Mouse (Mus musculus): ENCODE measurements at regions not wholly inside any gene's neighbourhood (a gene's known extent, or its start where the extent isn't known, plus 50 kb on each side); places are given as distances from the start of the nearest gene placed in this dataset.
"Not testable (repeated sequence)": the region's sequence is repeated elsewhere in the genome, so short reads cannot be mapped to it uniquely, and the experiment has no call there.

DNA sequence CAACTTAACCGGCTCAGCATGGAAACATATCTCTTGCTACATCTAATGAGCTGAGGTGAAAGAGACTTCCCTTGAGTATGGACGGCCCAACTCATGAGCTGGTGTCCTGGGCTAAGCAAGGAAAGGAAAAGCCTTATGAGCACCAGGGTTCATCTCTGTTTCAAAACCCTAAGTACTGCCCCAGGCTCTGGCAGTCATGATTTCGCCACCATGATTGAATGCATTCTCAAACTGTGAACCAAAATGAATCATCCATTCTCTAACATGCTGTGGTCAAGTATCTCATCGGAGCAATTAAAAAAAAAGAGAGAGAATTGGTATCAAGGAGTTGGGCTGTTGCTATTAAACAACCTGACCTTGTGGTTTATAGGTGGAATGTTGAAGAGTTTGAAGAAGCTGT, 803.4 kb upstream of the Sox9 start:
- no peak for DNase-seq

- no peak for DNase-seq
Measured at GRCm38 (mm10) chr11:111996395-111996794, 785.6 kb upstream of the Sox9 start.

DNA sequence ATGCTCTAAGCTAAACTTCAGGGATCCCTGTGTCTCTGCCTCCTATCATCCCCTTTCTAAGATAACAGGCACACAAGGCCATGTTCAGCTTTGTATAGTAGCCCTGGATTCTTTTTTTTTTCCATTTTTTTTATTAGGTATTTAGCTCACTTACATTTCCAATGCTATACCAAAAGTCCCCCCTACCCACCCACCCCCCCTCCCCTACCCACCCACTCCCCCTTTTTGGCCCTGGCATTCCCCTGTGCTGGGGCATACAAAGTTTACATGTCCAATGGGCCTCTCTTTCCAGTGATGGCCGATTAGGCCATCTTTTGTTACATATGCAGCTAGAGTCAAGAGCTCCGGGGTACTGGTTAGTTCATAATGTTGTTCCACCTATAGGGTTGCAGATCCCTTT, 771.2 kb upstream of the Sox9 start:
- not testable (repeated sequence) for DNase-seq

- no peak for DNase-seq
Measured at GRCm38 (mm10) chr11:112017906-112018305, 764.1 kb upstream of the Sox9 start.

GRCm38 (mm10) chr11:112028031-112028430, 754.0 kb upstream of the Sox9 start:
- DNase-seq, result no peak

GRCm38 (mm10) chr11:112038741-112039140, 743.3 kb upstream of the Sox9 start:
- no peak for DNase-seq

DNA sequence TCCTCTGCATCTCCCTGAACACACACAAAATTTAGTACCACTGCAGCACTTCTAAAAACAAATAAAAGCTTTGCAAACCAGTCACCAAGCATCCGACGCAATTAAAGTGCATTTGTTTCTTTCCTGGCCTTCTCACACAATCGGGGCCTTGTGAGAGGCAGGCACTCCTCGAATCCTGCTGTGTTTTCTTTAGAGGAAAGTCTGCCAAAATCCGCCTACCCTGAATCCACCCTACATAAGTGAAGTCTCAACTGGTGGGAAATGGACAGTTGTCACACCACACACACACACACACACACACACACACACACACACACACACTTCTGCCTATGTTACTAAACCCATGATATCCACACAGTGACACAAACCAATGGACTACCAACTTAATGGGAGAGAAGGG, 737.6 kb upstream of the Sox9 start:
- DNase-seq, result no peak

GRCm38 (mm10) chr11:112045353-112045752, 736.7 kb upstream of the Sox9 start:
- DNase-seq, result no peak

GRCm38 (mm10) chr11:112050362-112050761, 731.7 kb upstream of the Sox9 start:
- DNase-seq, result no peak

GRCm38 (mm10) chr11:112055591-112055990, 726.4 kb upstream of the Sox9 start:
- DNase-seq, result no peak

DNA sequence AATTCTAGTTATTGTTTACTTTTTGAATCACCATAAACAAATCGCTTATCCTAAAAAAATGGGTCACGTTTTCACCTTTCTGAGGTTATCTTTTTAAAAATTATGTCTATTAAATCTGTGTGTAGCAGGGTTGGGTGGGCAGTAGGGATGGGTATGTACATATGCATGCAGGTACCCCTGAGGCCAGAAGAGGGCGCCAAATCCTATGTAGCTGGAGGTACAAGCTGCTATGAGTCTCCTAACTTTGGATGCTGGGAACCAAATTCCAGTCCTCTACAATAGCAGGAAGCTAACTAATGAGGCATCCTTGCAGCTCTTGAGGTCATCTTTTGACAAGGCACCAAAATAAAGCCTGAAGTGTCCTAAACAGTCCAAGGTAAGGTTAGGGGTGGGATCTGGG, 714.8 kb upstream of the Sox9 start:
- no peak for DNase-seq

- no peak for DNase-seq
Measured at GRCm38 (mm10) chr11:112068821-112069220, 713.2 kb upstream of the Sox9 start.

- no peak for DNase-seq
Measured at GRCm38 (mm10) chr11:112071571-112071970, 710.5 kb upstream of the Sox9 start.

GRCm38 (mm10) chr11:112081386-112081785, 700.6 kb upstream of the Sox9 start:
- DNase-seq, result peak; percentile 42

- no peak for DNase-seq
Measured at GRCm38 (mm10) chr11:112083019-112083418, 699.0 kb upstream of the Sox9 start.

DNA sequence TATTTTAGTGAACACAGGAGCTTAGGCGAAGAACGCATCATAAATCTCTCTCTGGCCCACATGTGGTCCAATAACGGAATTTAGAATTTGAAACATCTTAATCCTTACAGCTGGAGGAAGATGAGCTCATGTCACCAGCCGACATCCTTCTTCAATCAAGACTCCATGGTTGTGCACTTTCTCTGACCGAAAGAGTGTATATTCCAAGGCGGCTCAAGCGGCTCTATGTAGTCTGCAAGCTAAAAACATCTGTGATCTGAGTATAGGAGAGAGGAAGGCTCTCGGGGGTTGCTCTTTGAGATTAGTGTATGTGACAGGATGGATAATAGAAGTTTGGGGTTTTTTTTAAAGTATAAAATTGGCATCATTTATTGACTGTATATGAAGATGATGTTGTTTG, 689.9 kb upstream of the Sox9 start:
- DNase-seq, result no peak

- DNase-seq, result no peak
Measured at GRCm38 (mm10) chr11:112095009-112095408, 687.0 kb upstream of the Sox9 start.

DNA sequence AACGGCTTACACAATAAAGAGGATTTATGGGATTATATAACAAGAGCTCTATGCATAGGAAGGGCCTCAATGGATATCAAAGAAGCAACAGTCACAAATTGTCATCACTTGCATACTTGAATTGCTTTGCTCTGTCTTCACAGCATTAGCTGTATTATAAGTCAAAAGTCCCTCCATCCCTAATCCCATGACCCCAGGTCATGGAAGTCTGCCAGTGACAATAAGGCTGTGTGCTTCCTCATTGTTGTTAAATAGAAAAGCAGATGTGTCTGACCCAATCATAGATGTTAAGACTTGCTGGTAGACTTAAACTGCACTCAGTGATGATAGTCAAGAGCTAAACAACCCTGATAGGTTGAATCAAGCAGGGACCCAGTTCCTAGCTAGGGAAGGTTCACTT, 683.9 kb upstream of the Sox9 start:
- DNase-seq, result no peak

DNA sequence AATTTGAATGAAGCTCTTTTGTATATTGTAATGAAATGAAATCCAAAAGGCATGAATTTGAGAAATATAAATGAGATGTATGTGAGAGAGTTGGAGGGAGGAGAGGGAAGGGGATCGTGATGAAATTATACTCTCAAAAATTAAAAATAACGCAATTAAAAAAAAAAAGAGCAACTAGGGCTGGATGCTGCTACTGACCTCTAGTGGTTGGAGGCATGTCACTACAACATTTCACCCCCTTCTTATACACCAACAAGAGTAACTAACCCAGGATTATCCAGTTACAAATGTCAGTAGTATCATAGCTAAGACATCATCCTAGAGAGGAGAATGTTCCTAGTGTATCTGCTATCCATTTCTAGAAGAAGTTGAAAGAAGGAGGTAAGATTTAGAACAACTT, 678.8 kb upstream of the Sox9 start:
- no peak for DNase-seq

DNA sequence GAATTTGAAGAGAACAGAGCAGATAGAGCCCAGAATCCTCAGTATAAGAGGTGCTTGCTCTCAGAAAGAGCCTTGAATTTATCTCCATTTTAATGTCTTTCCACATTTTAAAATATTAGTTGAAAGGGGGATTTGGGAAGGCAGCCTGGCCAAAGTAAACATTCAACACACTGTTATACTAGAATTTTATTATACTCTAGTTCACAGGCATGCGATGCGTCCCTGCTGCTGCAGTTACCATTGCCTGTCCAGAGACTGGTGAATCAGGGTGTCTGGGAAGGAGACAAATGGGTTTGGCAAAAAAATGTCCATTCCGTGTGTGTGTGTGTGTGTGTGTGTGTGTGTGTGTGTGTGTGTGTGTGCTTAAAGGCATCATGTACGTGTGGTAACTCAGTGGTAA, 675.1 kb upstream of the Sox9 start:
- DNase-seq, result no peak

- DNase-seq, result no peak
Measured at GRCm38 (mm10) chr11:112107314-112107713, 674.7 kb upstream of the Sox9 start.

DNA sequence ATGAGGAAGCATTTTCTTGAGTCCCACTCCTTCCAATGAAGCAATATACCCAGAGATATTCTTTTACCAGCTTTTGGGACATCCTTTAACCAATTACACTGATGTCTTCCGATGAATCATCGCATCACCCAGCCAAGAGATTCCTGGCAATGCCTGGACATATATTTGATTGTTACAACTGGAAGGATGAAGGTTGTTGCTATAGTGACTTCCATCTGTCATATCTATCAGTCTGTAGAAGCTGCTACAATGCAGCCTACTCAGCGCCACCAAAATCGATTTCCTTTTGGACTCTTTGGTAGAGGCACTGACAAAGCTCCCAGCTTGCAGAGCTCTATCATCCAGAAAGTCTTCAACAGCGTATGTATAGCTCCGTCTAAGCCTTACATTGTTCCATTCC, 661.0 kb upstream of the Sox9 start:
- no peak for DNase-seq

GRCm38 (mm10) chr11:112121831-112122230, 660.2 kb upstream of the Sox9 start:
- DNase-seq, result no peak

DNA sequence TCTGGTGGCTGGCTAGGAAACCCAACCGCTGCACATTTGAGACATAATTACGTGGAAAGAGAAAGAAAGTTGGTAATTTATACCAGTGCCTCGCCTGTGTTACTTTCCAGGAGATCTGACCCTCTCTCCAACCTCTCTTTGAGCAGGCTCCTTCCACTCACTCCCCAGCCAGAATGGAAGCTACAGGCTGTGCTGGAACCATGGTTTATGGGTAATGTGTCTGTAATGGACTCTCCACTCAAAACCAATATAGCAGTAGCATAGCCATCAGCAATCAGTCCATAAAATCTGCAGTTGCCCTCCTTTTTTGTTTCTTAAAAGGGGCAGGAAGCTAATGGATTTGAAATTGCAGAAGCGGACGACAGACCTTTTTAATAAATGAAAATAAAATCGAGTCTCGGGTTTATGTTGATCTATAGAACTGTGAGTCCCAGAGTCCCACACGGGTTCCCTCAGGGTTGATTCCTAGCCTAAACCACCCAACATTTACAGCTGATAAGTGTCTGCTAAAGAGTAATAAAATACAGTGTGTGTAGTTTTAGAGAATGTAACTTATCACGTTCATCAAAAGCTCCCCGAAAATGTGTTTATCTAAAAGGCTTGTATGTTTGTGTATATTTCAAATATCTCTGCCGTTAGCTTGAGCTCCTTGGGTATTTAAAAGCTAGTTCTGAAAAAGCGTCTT, 656.6 kb upstream of the Sox9 start:
- no peak for DNase-seq

GRCm38 (mm10) chr11:112130090-112130489, 651.9 kb upstream of the Sox9 start:
- no peak for DNase-seq
